Mouse (Mus musculus): ENCODE measurements around the gene Ppp2r5e.

DNA sequence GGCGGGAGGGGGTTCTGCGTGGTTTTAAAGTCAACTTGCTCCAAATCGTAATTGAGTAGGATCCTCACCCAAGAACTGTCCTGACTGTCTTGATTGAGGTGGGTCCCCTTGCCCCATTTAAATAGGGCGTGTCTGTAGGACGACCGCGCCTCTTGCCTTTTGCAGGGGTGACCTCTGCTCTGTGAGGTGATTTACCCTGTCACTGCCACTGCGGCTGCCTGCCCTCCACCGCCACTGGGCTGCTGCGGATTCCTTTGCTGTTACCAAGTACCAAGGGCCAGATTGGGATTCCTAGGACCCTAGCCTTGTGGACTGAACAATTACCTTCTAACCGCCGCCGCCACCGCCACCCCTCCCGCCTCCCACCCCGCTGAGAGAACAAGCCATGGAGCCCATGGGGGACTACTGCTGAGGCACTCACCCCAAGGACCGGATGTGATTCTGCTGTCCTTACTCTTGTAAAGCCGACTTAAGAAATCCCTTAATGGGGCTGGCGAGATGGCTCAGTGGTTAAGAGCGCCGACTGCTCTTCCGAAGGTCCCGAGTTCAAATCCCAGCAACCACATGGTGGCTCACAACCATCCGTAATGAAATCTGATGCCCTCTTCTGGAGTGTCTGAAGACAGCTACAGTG is 20.2 kb upstream of the Ppp2r5e start:
- no peak for TF ChIP-seq CTCF (IDR thresholded peaks at IDR 0.05)
- TF ChIP-seq POLR2A (IDR thresholded peaks at IDR 0.05; ENCODE audit: insufficient read depth, low read depth, low read length): no peak
- TF ChIP-seq EP300 (IDR thresholded peaks at IDR 0.05; ENCODE audit: insufficient read depth, low read depth, low read length): no peak
